Mouse (Mus musculus) limb, embryonic 10.5 days (tissue): Measurements from ENCODE around the gene H2al1e. TPM values are rescaled to one million over a fixed set of nuclear protein-coding genes. Genes with fewer than 3 reads are reported as not detected.
A peak's percentile ranks its signal among the peaks of the same experiment; 100 is the strongest.
"Not testable (repeated sequence)": the region's sequence is repeated elsewhere in the genome, so short reads cannot be mapped to it uniquely, and the experiment has no call there.

ENCODE experiments used
- DNase-seq: peaks from one replicate; pipeline ENCODE4 v3.0.0-alpha.2; 2017; ENCODE audit warnings: low spot score
- H3K27ac ChIP-seq: fragments of 300-500 bp; sonication (generic); 2 replicates; pipeline ENCODE4 v1.5.1; 2016; ENCODE audit warnings: mild to moderate bottlenecking
- H3K27me3 ChIP-seq: fragments of 300-500 bp; sonication (generic); 2 replicates; pipeline ENCODE4 v1.6.1; 2016; ENCODE audit warnings: low read depth, mild to moderate bottlenecking; ENCODE audit not compliant: poor library complexity, severe bottlenecking
- H3K36me3 ChIP-seq: fragments of 300-500 bp; sonication (generic); 2 replicates; pipeline ENCODE4 v1.6.1; 2016; ENCODE audit warnings: mild to moderate bottlenecking, moderate library complexity
- H3K4me1 ChIP-seq: fragments of 300-500 bp; sonication (generic); 2 replicates; pipeline ENCODE4 v1.6.1; 2016
- H3K4me3 ChIP-seq: fragments of 300-500 bp; sonication (generic); 2 replicates; pipeline ENCODE4 v1.5.1; 2016; ENCODE audit warnings: mild to moderate bottlenecking, moderate library complexity
- H3K9me3 ChIP-seq: fragments of 300-500 bp; sonication (generic); replicated peaks from 2 replicates; pipeline ENCODE4 v1.6.1; 2016; ENCODE audit warnings: mild to moderate bottlenecking
- WGBS: fragments of 180-500 bp; shearing (Covaris S2); methylation state at CpG from one replicate; pipeline ENCODE4 v1.1.7; 2016; 5-methylcytosine and 5-hydroxymethylcytosine counted together
- polyA plus RNA-seq: library from polyadenylated mRNA; unstranded; fragments of >200 nt; fragmentation: Nextera tagmentation; extraction: Ambion mirVana; gene quantifications from 2 replicates; pipeline ENCODE4 v1.2.1, GENCODE M21; 2016

The H2al1e gene
- polyA plus RNA-seq, 1 experiment from 2014 or later = not detected

DNA sequence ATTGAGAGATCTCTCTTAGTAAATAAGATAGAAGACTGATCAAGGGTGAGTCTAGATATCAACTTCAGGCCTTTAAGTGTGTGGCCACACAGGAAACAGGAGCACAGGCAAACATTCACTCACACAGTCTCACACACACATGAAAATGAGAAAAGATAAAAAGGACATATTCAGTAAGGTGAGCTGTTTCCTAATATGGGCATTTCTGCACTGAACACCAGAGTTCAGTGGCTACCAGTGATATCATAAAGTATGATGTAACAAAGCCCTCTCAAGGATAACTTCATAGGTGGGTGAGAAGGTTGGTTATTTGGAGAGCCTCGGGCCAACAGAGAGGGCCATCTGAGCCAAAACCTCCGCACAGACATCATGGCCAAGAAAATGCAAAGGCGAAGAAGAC is 6.2 kb downstream of the H2al1e start, which contains the start of gene H2al1g:
H2al1g (plus strand) TSS at position 301 of the 400 bp plus-strand sequence.
- DNase-seq, H3K9me3 ChIP-seq, H3K27me3 ChIP-seq, H3K36me3 ChIP-seq, H3K4me1 ChIP-seq, H3K27ac ChIP-seq, H3K4me3 ChIP-seq: not testable (repeated sequence)
- no CpG with 5 or more reads among the region's 3 CpGs for WGBS

DNA sequence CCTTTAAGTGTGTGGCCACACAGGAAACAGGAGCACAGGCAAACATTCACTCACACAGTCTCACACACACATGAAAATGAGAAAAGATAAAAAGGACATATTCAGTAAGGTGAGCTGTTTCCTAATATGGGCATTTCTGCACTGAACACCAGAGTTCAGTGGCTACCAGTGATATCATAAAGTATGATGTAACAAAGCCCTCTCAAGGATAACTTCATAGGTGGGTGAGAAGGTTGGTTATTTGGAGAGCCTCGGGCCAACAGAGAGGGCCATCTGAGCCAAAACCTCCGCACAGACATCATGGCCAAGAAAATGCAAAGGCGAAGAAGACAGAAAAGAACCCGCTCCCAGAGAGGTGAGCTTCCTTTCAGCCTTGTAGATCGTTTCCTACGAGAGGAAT is 9.5 kb downstream of the H2al1e start, which contains the start of gene H2al1h:
H2al1h (plus strand) TSS at position 301 of the 400 bp plus-strand sequence.
- not testable (repeated sequence) for DNase-seq, H3K4me1 ChIP-seq, H3K9me3 ChIP-seq, H3K27me3 ChIP-seq, H3K27ac ChIP-seq, H3K4me3 ChIP-seq, H3K36me3 ChIP-seq
- no CpG with 5 or more reads among the region's 6 CpGs for WGBS

DNA sequence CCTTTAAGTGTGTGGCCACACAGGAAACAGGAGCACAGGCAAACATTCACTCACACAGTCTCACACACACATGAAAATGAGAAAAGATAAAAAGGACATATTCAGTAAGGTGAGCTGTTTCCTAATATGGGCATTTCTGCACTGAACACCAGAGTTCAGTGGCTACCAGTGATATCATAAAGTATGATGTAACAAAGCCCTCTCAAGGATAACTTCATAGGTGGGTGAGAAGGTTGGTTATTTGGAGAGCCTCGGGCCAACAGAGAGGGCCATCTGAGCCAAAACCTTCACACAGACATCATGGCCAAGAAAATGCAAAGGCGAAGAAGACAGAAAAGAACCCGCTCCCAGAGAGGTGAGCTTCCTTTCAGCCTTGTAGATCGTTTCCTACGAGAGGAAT is 12.6 kb downstream of the H2al1e start, which contains the start of gene H2al1i:
H2al1i (plus strand) TSS at position 301 of the 400 bp plus-strand sequence.
- not testable (repeated sequence) for H3K9me3 ChIP-seq, DNase-seq, H3K4me3 ChIP-seq, H3K27ac ChIP-seq, H3K4me1 ChIP-seq, H3K36me3 ChIP-seq
- 88% methylated on average over 3 of the region's 5 CpGs for WGBS
- H3K27me3 ChIP-seq = peaks cover 13% of the 10 kb centered on the region

DNA sequence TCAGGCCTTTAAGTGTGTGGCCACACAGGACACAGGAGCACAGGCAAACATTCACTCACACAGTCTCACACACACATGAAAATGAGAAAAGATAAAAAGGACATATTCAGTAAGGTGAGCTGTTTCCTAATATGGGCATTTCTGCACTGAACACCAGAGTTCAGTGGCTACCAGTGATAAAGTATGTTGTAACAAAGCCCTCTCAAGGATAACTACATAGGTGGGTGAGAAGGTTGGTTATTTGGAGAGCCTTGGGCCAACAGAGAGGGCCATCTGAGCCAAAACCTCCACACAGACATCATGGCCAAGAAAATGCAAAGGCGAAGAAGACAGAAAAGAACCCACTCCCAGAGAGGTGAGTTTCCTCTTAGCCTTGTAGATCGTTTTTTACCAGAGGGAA is 15.8 kb downstream of the H2al1e start, which contains the start of gene H2al1j:
H2al1j (plus strand) TSS at position 301 of the 400 bp plus-strand sequence.
- H3K27me3 ChIP-seq = peaks cover 43% of the 10 kb centered on the region
- H3K9me3 ChIP-seq, H3K4me3 ChIP-seq, H3K4me1 ChIP-seq, H3K36me3 ChIP-seq, H3K27ac ChIP-seq, DNase-seq: not testable (repeated sequence)
- WGBS = 80% methylated on average over 2 of the region's 2 CpGs

DNA sequence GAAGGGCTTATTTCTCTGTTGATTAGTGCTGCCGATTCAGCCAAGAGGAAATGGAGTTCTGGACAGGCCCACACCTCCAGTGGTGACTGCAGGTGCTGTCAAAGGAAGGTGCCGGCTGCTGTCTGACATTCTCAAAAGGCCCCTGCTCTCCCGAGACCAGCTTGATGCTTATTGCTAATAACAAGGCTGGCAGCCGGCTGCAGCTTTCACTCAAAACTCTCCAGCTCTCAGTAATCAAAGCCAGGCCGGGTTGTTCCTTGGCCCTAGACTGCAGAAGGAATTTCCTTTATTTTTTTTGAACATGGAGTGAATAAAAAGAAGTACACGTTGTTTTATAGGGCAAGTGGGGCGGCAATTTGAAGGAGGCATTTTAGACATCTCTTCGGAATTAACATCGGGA is 34.0 kb downstream of the H2al1e start:
- no peak overlapping the region for H3K4me3 ChIP-seq
- H3K4me1 ChIP-seq = peaks cover 26% of the 10 kb centered on the region
- DNase-seq = peak; percentile 58
- H3K27ac ChIP-seq = peak overlapping the region; percentile 68; the same call in 1 of the 2 replicates
- WGBS = 37% methylated on average over 9 of the region's 9 CpGs
- no peaks in the 10 kb centered on the region for H3K36me3 ChIP-seq
- H3K27me3 ChIP-seq = peaks cover 95% of the 10 kb centered on the region
- H3K9me3 ChIP-seq = no peaks in the 10 kb centered on the region

DNA sequence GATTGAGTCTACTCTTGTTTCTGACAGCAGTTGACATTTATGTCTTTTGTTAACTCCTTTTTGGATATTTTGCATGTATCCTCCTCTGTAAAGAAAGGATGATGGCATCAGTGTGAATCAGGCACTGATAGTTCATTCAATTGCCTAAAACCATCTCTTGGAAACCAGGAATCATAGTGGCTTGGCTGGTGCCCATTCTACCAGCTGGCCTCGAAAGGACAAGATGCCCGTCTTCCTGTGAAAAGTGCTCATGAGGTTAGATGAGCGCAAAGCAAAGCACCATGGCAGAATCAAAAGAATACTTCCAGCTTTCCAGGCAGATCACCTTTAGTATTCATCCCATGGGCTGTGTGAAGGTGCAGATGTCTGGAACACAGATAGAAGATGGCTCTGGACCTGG is 35.0 kb downstream of the H2al1e start:
- 98% methylated on average over 3 of the region's 3 CpGs for WGBS
- no peaks in the 10 kb centered on the region for H3K36me3 ChIP-seq
- H3K4me3 ChIP-seq = no peak overlapping the region
- no peaks in the 10 kb centered on the region for H3K9me3 ChIP-seq
- peaks cover 97% of the 10 kb centered on the region for H3K27me3 ChIP-seq
- DNase-seq = no peak
- H3K4me1 ChIP-seq = peaks cover 26% of the 10 kb centered on the region
- peak overlapping the region; percentile 30; the same call in 1 of the 2 replicates for H3K27ac ChIP-seq

DNA sequence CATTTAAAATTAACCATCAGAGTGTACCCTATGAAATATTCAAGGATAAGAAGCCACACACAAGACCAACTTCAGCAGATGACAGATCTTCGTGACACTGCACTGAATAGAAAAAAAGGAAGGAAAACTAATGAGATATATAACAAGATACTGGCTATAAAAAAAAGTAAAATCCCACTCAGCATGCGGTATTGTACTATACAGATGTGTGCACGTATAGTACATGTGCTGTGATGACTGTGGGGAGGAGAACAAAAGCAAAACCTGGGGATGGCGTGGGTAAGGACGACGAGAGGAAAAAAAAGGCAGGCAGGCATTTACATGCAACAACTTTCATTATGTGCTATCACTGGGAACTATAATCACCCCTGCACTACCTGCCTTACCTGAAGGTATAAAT is 49.1 kb downstream of the H2al1e start:
- Histone ChIP-seq H3K36me3 (no peaks in the 10 kb centered on the region), H3K27ac (no peak overlapping the region), H3K9me3 (no peaks in the 10 kb centered on the region), H3K27me3 (peaks cover 97% of the 10 kb centered on the region), H3K4me3 (no peak overlapping the region), H3K4me1 (peaks cover 20% of the 10 kb centered on the region)
- DNase-seq = no peak
- WGBS = 87% methylated on average over 6 of the region's 6 CpGs

DNA sequence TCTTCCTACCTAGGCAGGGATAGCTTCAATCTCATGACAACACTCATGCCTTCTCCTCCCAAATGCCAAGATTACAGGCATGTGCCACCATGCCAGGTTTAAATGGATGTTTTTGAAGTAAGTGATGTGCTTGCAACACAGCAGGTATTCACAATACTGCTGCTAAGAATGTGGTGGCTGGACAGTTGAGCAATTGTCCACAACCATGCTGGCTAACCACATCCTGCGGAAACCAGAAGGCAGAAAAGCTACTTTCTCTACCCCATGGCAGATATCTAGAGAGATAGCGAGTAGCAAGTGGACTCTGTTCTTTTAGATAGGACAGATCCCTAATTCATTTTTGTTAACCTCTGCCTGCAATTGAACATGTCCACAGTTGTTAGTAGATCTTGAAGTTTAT is 49.5 kb downstream of the H2al1e start:
- Histone ChIP-seq H3K27me3 (peaks cover 97% of the 10 kb centered on the region), H3K4me1 (peaks cover 23% of the 10 kb centered on the region), H3K4me3 (no peak overlapping the region), H3K27ac (no peak overlapping the region), H3K36me3 (no peaks in the 10 kb centered on the region), H3K9me3 (no peaks in the 10 kb centered on the region)
- no peak for DNase-seq
- WGBS = 89% methylated on average over 2 of the region's 2 CpGs

Other genes with a start within 250 kb of the H2al1e start
- gene H2al1a, start 12.7 kb upstream of the H2al1e start, polyA plus RNA-seq = not detected in 2 replicates
- gene H2al1b, start 9.5 kb upstream of the H2al1e start, polyA plus RNA-seq = not detected in 2 replicates
- not detected in 2 replicates for gene H2al1c, start 6.3 kb upstream of the H2al1e start, polyA plus RNA-seq
- not detected in 2 replicates for gene H2al1d, start 3.1 kb upstream of the H2al1e start, polyA plus RNA-seq
- gene H2al1f, start 3.2 kb downstream of the H2al1e start, polyA plus RNA-seq = not detected in 2 replicates
- not detected in 2 replicates for gene H2al1g, start 6.3 kb downstream of the H2al1e start, polyA plus RNA-seq
- not detected in 2 replicates for gene H2al1h, start 9.6 kb downstream of the H2al1e start, polyA plus RNA-seq
- not detected in 2 replicates for gene H2al1i, start 12.7 kb downstream of the H2al1e start, polyA plus RNA-seq
- not detected in 2 replicates for gene H2al1j, start 15.9 kb downstream of the H2al1e start, polyA plus RNA-seq